16 mouse cellular contexts compared by ENCODE assay signal in the genomic region with DNA sequence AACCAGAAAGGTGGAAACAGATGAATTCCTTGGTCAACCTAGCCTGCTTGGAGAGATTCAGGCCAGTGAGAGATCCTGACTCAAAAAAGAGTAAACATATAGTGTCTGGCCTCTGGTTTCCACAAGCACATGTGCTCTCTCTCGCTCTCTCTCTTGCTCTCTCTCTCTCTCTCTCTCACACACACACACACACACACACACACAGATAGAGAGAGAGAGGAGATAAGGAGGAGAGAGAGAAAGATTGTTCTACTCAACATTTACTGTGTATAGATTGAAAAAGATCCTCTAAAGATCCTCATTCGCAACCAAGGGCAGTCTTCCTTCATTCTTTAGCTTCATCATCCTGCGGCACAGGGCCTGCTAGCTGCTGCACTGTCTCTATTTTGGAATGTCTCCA.
"Had no signal": no experiment of that assay in that cellular context is flagged by ENCODE, and none has a peak within 500 bp of the region (broad histone marks: within the 10 kb centered on the region; RNA-seq: fewer than 3 reads in every experiment).

No protein-coding gene starts in this region.

- H3K4me3 ChIP-seq: gastrocnemius, adult 2 months; heart, embryonic 10.5 days; hindbrain, embryonic 10.5 days; hindbrain, embryonic 12.5 days; intestine, embryonic 15.5 days; layer of hippocampus, adult 2 months; left cerebral cortex, adult 2 months; limb, embryonic 13.5 days; liver, embryonic 13.5 days; liver, embryonic 15.5 days had no signal

- DNase-seq: kidney, adult 18-20 months; kidney, adult 8-10 months; kidney, postnatal 25 days; liver, embryonic 13.5 days had no signal

- H3K27me3 ChIP-seq: hindbrain, embryonic 12.5 days; intestine, embryonic 15.5 days; limb, embryonic 13.5 days; liver, embryonic 13.5 days; liver, embryonic 15.5 days had no signal

- H3K4me2 ChIP-seq: hindbrain, embryonic 12.5 days; hindbrain, embryonic 14.5 days; intestine, embryonic 15.5 days; limb, embryonic 13.5 days; liver, embryonic 13.5 days; liver, embryonic 15.5 days had no signal

- H3K27ac ChIP-seq: gastrocnemius, adult 2 months; heart, embryonic 10.5 days; hindbrain, embryonic 10.5 days; hindbrain, embryonic 12.5 days; hindbrain, embryonic 14.5 days; intestine, embryonic 15.5 days; layer of hippocampus, adult 2 months; left cerebral cortex, adult 2 months; limb, embryonic 13.5 days; liver, embryonic 13.5 days; liver, embryonic 15.5 days had no signal

- ATAC-seq: inflammation-experienced regulatory T-cells, adult 6 months; intestine, postnatal 0 days had no signal

- H3K9me3 ChIP-seq: heart, embryonic 10.5 days; hindbrain, embryonic 10.5 days; hindbrain, embryonic 12.5 days; intestine, embryonic 15.5 days; limb, embryonic 13.5 days; liver, embryonic 13.5 days; liver, embryonic 15.5 days had no signal

- H3K4me1 ChIP-seq: heart, embryonic 10.5 days; hindbrain, embryonic 10.5 days; hindbrain, embryonic 12.5 days; intestine, embryonic 15.5 days; limb, embryonic 13.5 days had no signal

- H3K9ac ChIP-seq: hindbrain, embryonic 12.5 days; hindbrain, embryonic 14.5 days; intestine, embryonic 15.5 days; limb, embryonic 13.5 days; liver, embryonic 15.5 days had no signal

- H3K36me3 ChIP-seq: heart, embryonic 10.5 days; hindbrain, embryonic 10.5 days; hindbrain, embryonic 12.5 days; intestine, embryonic 15.5 days; limb, embryonic 13.5 days; liver, embryonic 13.5 days; liver, embryonic 15.5 days had no signal
